Mouse (Mus musculus) CH12.LX (cell line): ENCODE measurements around the gene Hoxb5.

Source experiments
- CHD2 ChIP-seq: IDR thresholded peaks from 2 replicates; pipeline ENCODE4 v1.6.1; 2011; ENCODE audit warnings: low read length, improper control_type of control experiment
- CTCF ChIP-seq, 2 experiments: IDR thresholded peaks in 1 of 2; conservative IDR thresholded peaks in 1 of 2; 2 replicates each; pipeline ENCODE4 v1.5.1; 2011 to 2012; ENCODE audit warnings: low read depth in 2 of 2, low read length in 2 of 2, improper control_type of control experiment in 1 of 2, inconsistent platforms in 1 of 2, mild to moderate bottlenecking in 1 of 2, moderate library complexity in 1 of 2
- GABPA ChIP-seq: IDR thresholded peaks from 2 replicates; pipeline ENCODE4 v1.6.1; 2012; ENCODE audit warnings: low read depth, low read length, improper control_type of control experiment, inconsistent platforms; ENCODE audit not compliant: insufficient replicate concordance
- UBTF ChIP-seq: IDR thresholded peaks from 2 replicates; pipeline ENCODE4 v1.6.1; 2012; ENCODE audit warnings: low read depth, mild to moderate bottlenecking, inconsistent platforms, low read length, improper control_type of control experiment, moderate library complexity

- TF ChIP-seq CHD2: no peak
- TF ChIP-seq GABPA: no peak
- TF ChIP-seq CTCF (conservative IDR thresholded peaks at IDR 0.05 in 1 of 2, IDR thresholded peaks at IDR 0.05 in 1 of 2; ENCODE audit: low read depth in 2 of 2, low read length in 2 of 2): no peak
- no peak for TF ChIP-seq UBTF
Measured at GRCm38 (mm10) chr11:96281855-96282570, 21.1 kb upstream of the Hoxb5 start, which contains the start of gene Hoxb8.
